Mouse (Mus musculus): Measurements from ENCODE around the gene Adh1.

The Adh1 gene

GRCm38 (mm10) chr3:138241371-138241770, 19.4 kb upstream of the Adh1 start:
- no peak for DNase-seq (ENCODE audit: low spot score in 2 of 2)

- no peak for DNase-seq (ENCODE audit: low spot score in 2 of 2)
These were observed 18.6 kb upstream of the Adh1 start for GRCm38 (mm10) chr3:138242021-138242726.

- DNase-seq (ENCODE audit: low spot score in 2 of 2), result no peak
These were observed 17.9 kb upstream of the Adh1 start for GRCm38 (mm10) chr3:138242933-138243332.

GRCm38 (mm10) chr3:138244338-138244874, 16.4 kb upstream of the Adh1 start:
- DNase-seq (ENCODE audit: low spot score in 2 of 2), result no peak

GRCm38 (mm10) chr3:138246511-138247020, 14.2 kb upstream of the Adh1 start:
- DNase-seq (ENCODE audit: low spot score in 2 of 2), result no peak

GRCm38 (mm10) chr3:138247241-138247640, 13.6 kb upstream of the Adh1 start:
- DNase-seq (ENCODE audit: low spot score in 2 of 2), result no peak

- no peak for DNase-seq (ENCODE audit: low spot score in 2 of 2)
These were observed 12.8 kb upstream of the Adh1 start for GRCm38 (mm10) chr3:138248011-138248410.

GRCm38 (mm10) chr3:138248746-138249145, 12.0 kb upstream of the Adh1 start:
- no peak for DNase-seq (ENCODE audit: low spot score in 2 of 2)

GRCm38 (mm10) chr3:138251156-138251555, 9.6 kb upstream of the Adh1 start:
- no peak for DNase-seq (ENCODE audit: low spot score in 2 of 2)

GRCm38 (mm10) chr3:138254205-138254604, 6.6 kb upstream of the Adh1 start:
- DNase-seq (ENCODE audit: low spot score in 2 of 2), result no peak

- no peak for DNase-seq (ENCODE audit: low spot score in 2 of 2)
These were observed 5.4 kb upstream of the Adh1 start for GRCm38 (mm10) chr3:138255366-138255765.

- DNase-seq (ENCODE audit: low spot score in 2 of 2), result no peak
These were observed 4.8 kb upstream of the Adh1 start for GRCm38 (mm10) chr3:138255780-138256550.

GRCm38 (mm10) chr3:138262568-138262967, 1.8 kb downstream of the Adh1 start:
- DNase-seq (ENCODE audit: low spot score in 2 of 2), result no peak

- DNase-seq (ENCODE audit: low spot score in 2 of 2), result no peak
These were observed 2.6 kb downstream of the Adh1 start for GRCm38 (mm10) chr3:138263154-138263930.

- peak in 1 of 2 experiments; percentile 17 for DNase-seq (ENCODE audit: low spot score in 2 of 2)
These were observed 3.9 kb downstream of the Adh1 start for GRCm38 (mm10) chr3:138264648-138265047.

GRCm38 (mm10) chr3:138270507-138270906, 9.7 kb downstream of the Adh1 start:
- DNase-seq (ENCODE audit: low spot score in 2 of 2), result no peak

GRCm38 (mm10) chr3:138271297-138271696, 10.5 kb downstream of the Adh1 start:
- no peak for DNase-seq (ENCODE audit: low spot score in 2 of 2)

GRCm38 (mm10) chr3:138273080-138273479, 12.3 kb downstream of the Adh1 start:
- no peak for DNase-seq (ENCODE audit: low spot score in 2 of 2)

GRCm38 (mm10) chr3:138275100-138275499, 14.3 kb downstream of the Adh1 start:
- no peak for DNase-seq (ENCODE audit: low spot score in 2 of 2)

GRCm38 (mm10) chr3:138282556-138282955, 21.8 kb downstream of the Adh1 start:
- DNase-seq (ENCODE audit: low spot score in 2 of 2), result no peak

GRCm38 (mm10) chr3:138283831-138284230, 23.0 kb downstream of the Adh1 start:
- DNase-seq (ENCODE audit: low spot score in 2 of 2), result no peak

- no peak for DNase-seq (ENCODE audit: low spot score in 2 of 2)
These were observed 25.2 kb downstream of the Adh1 start for GRCm38 (mm10) chr3:138285986-138286385.
